Mouse (Mus musculus): Measurements from ENCODE around the gene Col4a3bp. TPM values are rescaled to one million over a fixed set of nuclear protein-coding genes. Genes with fewer than 3 reads are reported as not detected.
A peak's percentile ranks its signal among the peaks of the same experiment; 100 is the strongest.

The Col4a3bp gene
- polyA plus RNA-seq, 1 experiment from 2014 or later, result 8.4 TPM

DNA sequence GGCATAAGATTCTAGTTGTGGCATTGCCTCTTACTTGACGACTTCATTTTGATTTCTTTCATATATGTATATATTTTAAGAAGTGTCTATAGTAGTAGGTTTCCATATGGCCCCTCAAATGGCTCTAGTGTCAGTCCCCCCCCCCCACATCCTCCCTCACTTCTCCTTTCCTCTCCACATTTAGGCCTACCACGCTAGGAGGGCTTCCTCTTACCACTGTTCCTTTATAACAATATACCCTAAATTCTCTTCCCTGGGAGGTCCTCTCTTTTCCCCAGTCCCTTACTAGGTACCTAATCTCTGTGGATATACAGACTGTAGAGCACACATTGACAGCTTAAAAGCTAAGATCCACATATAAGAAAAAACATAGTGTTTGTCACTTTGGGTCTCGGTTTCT, 21.1 kb upstream of the Col4a3bp start:
- no peak overlapping the region for H3K27ac ChIP-seq (replicated peaks)
- no peak for ATAC-seq (ENCODE audit: low FRiP score, low read depth)
- H3K9me3 ChIP-seq, result no peaks in the 10 kb centered on the region
- H3K4me3 ChIP-seq, result no peak overlapping the region
- H3K4me1 ChIP-seq (replicated peaks), result no peaks in the 10 kb centered on the region
- 92% methylated on average over 3 of the region's 3 CpGs for WGBS
- no peaks in the 10 kb centered on the region for H3K27me3 ChIP-seq
- H3K9ac ChIP-seq, result no peak overlapping the region
- H3K36me3 ChIP-seq, result no peaks in the 10 kb centered on the region
- no peak overlapping the region for H3K4me2 ChIP-seq

GRCm38 (mm10) chr13:96527022-96527421, 15.4 kb upstream of the Col4a3bp start:
- 96% methylated on average over 3 of the region's 3 CpGs for WGBS
- Histone ChIP-seq H3K4me3 (no peak overlapping the region), H3K36me3 (no peaks in the 10 kb centered on the region), H3K27me3 (no peaks in the 10 kb centered on the region), H3K27ac (replicated peaks) (no peak overlapping the region), H3K4me1 (replicated peaks) (no peaks in the 10 kb centered on the region), H3K4me2 (no peak overlapping the region), H3K9me3 (no peaks in the 10 kb centered on the region), H3K9ac (no peak overlapping the region)
- ATAC-seq (ENCODE audit: low FRiP score, low read depth), result no peak

- Histone ChIP-seq H3K4me1 (replicated peaks) (no peaks in the 10 kb centered on the region), H3K36me3 (no peaks in the 10 kb centered on the region), H3K9ac (no peak overlapping the region), H3K27me3 (no peaks in the 10 kb centered on the region), H3K9me3 (no peaks in the 10 kb centered on the region), H3K27ac (replicated peaks) (no peak overlapping the region), H3K4me3 (no peak overlapping the region), H3K4me2 (no peak overlapping the region)
- 90% methylated on average over 11 of the region's 11 CpGs for WGBS
- no peak for ATAC-seq (ENCODE audit: low FRiP score, low read depth)
These were observed 14.6 kb upstream of the Col4a3bp start for GRCm38 (mm10) chr13:96527856-96528255.

GRCm38 (mm10) chr13:96528776-96529175, 13.6 kb upstream of the Col4a3bp start:
- Histone ChIP-seq H3K27ac (replicated peaks) (no peak overlapping the region), H3K4me3 (no peak overlapping the region), H3K4me1 (replicated peaks) (no peaks in the 10 kb centered on the region), H3K36me3 (no peaks in the 10 kb centered on the region), H3K27me3 (no peaks in the 10 kb centered on the region), H3K9me3 (no peaks in the 10 kb centered on the region), H3K9ac (no peak overlapping the region), H3K4me2 (no peak overlapping the region)
- WGBS, result 95% methylated on average over 3 of the region's 3 CpGs
- no peak for ATAC-seq (ENCODE audit: low FRiP score, low read depth)

- Histone ChIP-seq H3K4me1 (replicated peaks) (no peaks in the 10 kb centered on the region), H3K4me2 (no peak overlapping the region), H3K9ac (no peak overlapping the region), H3K9me3 (no peaks in the 10 kb centered on the region), H3K36me3 (no peaks in the 10 kb centered on the region), H3K4me3 (no peak overlapping the region), H3K27me3 (no peaks in the 10 kb centered on the region), H3K27ac (replicated peaks) (no peak overlapping the region)
- WGBS, result 95% methylated on average over 3 of the region's 3 CpGs
- ATAC-seq (ENCODE audit: low FRiP score, low read depth), result no peak
These were observed 12.9 kb upstream of the Col4a3bp start for GRCm38 (mm10) chr13:96529542-96529941.

GRCm38 (mm10) chr13:96530064-96530463, 12.4 kb upstream of the Col4a3bp start:
- Histone ChIP-seq H3K27me3 (no peaks in the 10 kb centered on the region), H3K4me2 (no peak overlapping the region), H3K9ac (no peak overlapping the region), H3K9me3 (no peaks in the 10 kb centered on the region), H3K36me3 (no peaks in the 10 kb centered on the region), H3K4me3 (no peak overlapping the region), H3K4me1 (replicated peaks) (no peaks in the 10 kb centered on the region), H3K27ac (replicated peaks) (no peak overlapping the region)
- WGBS, result 96% methylated on average over 9 of the region's 9 CpGs
- no peak for ATAC-seq (ENCODE audit: low FRiP score, low read depth)

GRCm38 (mm10) chr13:96532176-96532575, 10.2 kb upstream of the Col4a3bp start:
- Histone ChIP-seq H3K36me3 (no peaks in the 10 kb centered on the region), H3K9ac (no peak overlapping the region), H3K4me2 (no peak overlapping the region), H3K4me3 (no peak overlapping the region), H3K27me3 (no peaks in the 10 kb centered on the region), H3K9me3 (no peaks in the 10 kb centered on the region), H3K4me1 (replicated peaks) (no peaks in the 10 kb centered on the region), H3K27ac (replicated peaks) (no peak overlapping the region)
- ATAC-seq (ENCODE audit: low FRiP score, low read depth), result no peak
- 91% methylated on average over 6 of the region's 6 CpGs for WGBS

GRCm38 (mm10) chr13:96533742-96534141, 8.7 kb upstream of the Col4a3bp start:
- H3K36me3 ChIP-seq, result no peaks in the 10 kb centered on the region
- no peak overlapping the region for H3K4me2 ChIP-seq
- H3K27me3 ChIP-seq, result no peaks in the 10 kb centered on the region
- H3K9me3 ChIP-seq, result no peaks in the 10 kb centered on the region
- H3K4me1 ChIP-seq (replicated peaks), result no peaks in the 10 kb centered on the region
- H3K4me3 ChIP-seq, result no peak overlapping the region
- no peak overlapping the region for H3K27ac ChIP-seq (replicated peaks)
- no peak for ATAC-seq (ENCODE audit: low FRiP score, low read depth)
- no peak overlapping the region for H3K9ac ChIP-seq
- WGBS, result 70% methylated on average over 2 of the region's 2 CpGs

GRCm38 (mm10) chr13:96536821-96537572, 5.4 kb upstream of the Col4a3bp start:
- no peak overlapping the region for H3K9ac ChIP-seq
- ATAC-seq (ENCODE audit: low FRiP score, low read depth), result no peak
- WGBS, result 88% methylated on average over 5 of the region's 5 CpGs
- 0 out of 2 replicates have a peak, but pooled peaks cover 3% of the 10 kb centered on the region for H3K4me1 ChIP-seq (replicated peaks)
- no peaks in the 10 kb centered on the region for H3K36me3 ChIP-seq
- H3K27me3 ChIP-seq, result no peaks in the 10 kb centered on the region
- H3K9me3 ChIP-seq, result no peaks in the 10 kb centered on the region
- H3K27ac ChIP-seq (replicated peaks), result no peak overlapping the region
- H3K4me2 ChIP-seq, result no peak overlapping the region
- H3K4me3 ChIP-seq, result no peak overlapping the region

GRCm38 (mm10) chr13:96538103-96538502, 4.3 kb upstream of the Col4a3bp start:
- no peak overlapping the region for H3K4me2 ChIP-seq
- no peak for ATAC-seq (ENCODE audit: low FRiP score, low read depth)
- no peak overlapping the region for H3K4me3 ChIP-seq
- H3K27me3 ChIP-seq, result no peaks in the 10 kb centered on the region
- WGBS, result 88% methylated on average over 3 of the region's 3 CpGs
- no peak overlapping the region for H3K9ac ChIP-seq
- 0 out of 2 replicates have a peak, but pooled peaks cover 3% of the 10 kb centered on the region for H3K4me1 ChIP-seq (replicated peaks)
- H3K9me3 ChIP-seq, result no peaks in the 10 kb centered on the region
- no peak overlapping the region for H3K27ac ChIP-seq (replicated peaks)
- no peaks in the 10 kb centered on the region for H3K36me3 ChIP-seq

- no peaks in the 10 kb centered on the region for H3K27me3 ChIP-seq
- H3K27ac ChIP-seq (replicated peaks), result no peak overlapping the region
- ATAC-seq (ENCODE audit: low FRiP score, low read depth), result no peak
- peak overlapping the region; percentile 97 for H3K4me3 ChIP-seq
- H3K9me3 ChIP-seq, result no peaks in the 10 kb centered on the region
- H3K4me2 ChIP-seq, result peak overlapping the region; percentile 80
- 59% methylated on average over 2 of the region's 2 CpGs for WGBS
- H3K9ac ChIP-seq, result no peak overlapping the region
- peaks cover 11% of the 10 kb centered on the region for H3K4me1 ChIP-seq (replicated peaks)
- H3K36me3 ChIP-seq, result no peaks in the 10 kb centered on the region
These were observed 1.0 kb upstream of the Col4a3bp start for GRCm38 (mm10) chr13:96541381-96541780.

GRCm38 (mm10) chr13:96542901-96543891, 778 bp downstream of the Col4a3bp start:
- Histone ChIP-seq H3K27me3 (no peaks in the 10 kb centered on the region), H3K4me1 (replicated peaks) (peaks cover 11% of the 10 kb centered on the region), H3K9me3 (no peaks in the 10 kb centered on the region), H3K27ac (replicated peaks) (peak overlapping the region; percentile 97), H3K36me3 (no peaks in the 10 kb centered on the region), H3K9ac (peak overlapping the region; percentile 94), H3K4me2 (peak overlapping the region; percentile 80), H3K4me3 (peak overlapping the region; percentile 97)
- ATAC-seq (ENCODE audit: low FRiP score, low read depth), result peak; percentile 82
- under 1% methylated on average over 72 of the region's 73 CpGs for WGBS

All from hindbrain, embryonic 15.5 days (tissue).